Mouse (Mus musculus) bone marrow, adult 2 months (tissue): ENCODE measurements around the gene Gm8947.

Experiments
- CTCF ChIP-seq: fragments of 200-500 bp; IDR thresholded peaks from 2 replicates; pipeline ENCODE4 v1.5.1; 2011; ENCODE audit warnings: low read length, control low read depth; ENCODE audit not compliant: control insufficient read depth, insufficient read depth
- POLR2A ChIP-seq: fragments of 200-500 bp; IDR thresholded peaks from 2 replicates; pipeline ENCODE4 v1.6.1; 2011; ENCODE audit warnings: low read depth, mild to moderate bottlenecking, control low read depth, low read length, borderline replicate concordance; ENCODE audit not compliant: control insufficient read depth

GRCm38 (mm10) chr1:151216417-151216816 is 24.2 kb downstream of the Gm8947 start:
- TF ChIP-seq POLR2A = no peak
- no peak for TF ChIP-seq CTCF
